Mouse (Mus musculus) liver, postnatal 0 days (tissue): ENCODE data around the gene Htr1b. TPM values are rescaled to one million over a fixed set of nuclear protein-coding genes. Genes with fewer than 3 reads are reported as not detected.
A peak's percentile ranks its signal among the peaks of the same experiment; 100 is the strongest.

Source experiments
- ATAC-seq: fragments of 200-750 bp; cut with Nextera tagmentation; 2 replicates; pipeline ENCODE4 v1.8.0; 2017; ENCODE audit warnings: mild to moderate bottlenecking, moderate library complexity
- DNase-seq: peaks from one replicate; pipeline ENCODE4 v3.0.0-alpha.2; 2016
- H3K27ac ChIP-seq: fragments of 300-500 bp; sonication (generic); 2 replicates; pipeline ENCODE4 v1.5.1; 2014; ENCODE audit warnings: antibody characterized with exemption, moderate library complexity, mild to moderate bottlenecking, low read depth
- H3K27me3 ChIP-seq: fragments of 300-500 bp; sonication (generic); 2 replicates; pipeline ENCODE4 v1.6.1; 2014; ENCODE audit warnings: low read length, control low read depth, mixed read lengths; ENCODE audit not compliant: insufficient read depth
- H3K36me3 ChIP-seq: fragments of 300-500 bp; sonication (generic); replicated peaks from 2 replicates; pipeline ENCODE4 v1.6.1; 2014; ENCODE audit warnings: mild to moderate bottlenecking, control low read depth, low read length, moderate library complexity, mixed read lengths; ENCODE audit not compliant: insufficient read depth
- H3K4me1 ChIP-seq: fragments of 300-500 bp; sonication (generic); 2 replicates; pipeline ENCODE4 v1.6.1; 2014; ENCODE audit warnings: antibody characterized with exemption, mild to moderate bottlenecking, control low read depth; ENCODE audit not compliant: insufficient read depth
- H3K4me2 ChIP-seq: fragments of 300-500 bp; sonication (generic); 2 replicates; pipeline ENCODE4 v1.6.1; 2014; ENCODE audit warnings: low read depth, mild to moderate bottlenecking, low read length, moderate library complexity, mixed read lengths
- H3K4me3 ChIP-seq: fragments of 300-500 bp; sonication (generic); 2 replicates; pipeline ENCODE4 v1.5.1; 2014; ENCODE audit warnings: low read depth, low read length
- H3K9ac ChIP-seq: fragments of 300-500 bp; sonication (generic); replicated peaks from 2 replicates; pipeline ENCODE4 v1.6.1; 2014; ENCODE audit warnings: mild to moderate bottlenecking, moderate library complexity
- H3K9me3 ChIP-seq: fragments of 300-500 bp; sonication (generic); 2 replicates; pipeline ENCODE4 v1.6.1; 2016; ENCODE audit warnings: mild to moderate bottlenecking, control low read depth, low read length, mixed read lengths
- CTCF ChIP-seq: sonication (generic); IDR thresholded peaks from 2 replicates; pipeline ENCODE4 v1.5.1; 2016; ENCODE audit warnings: antibody characterized with exemption, low read depth
- EP300 ChIP-seq: IDR thresholded peaks from 2 replicates; pipeline ENCODE4 v1.6.1; 2016; ENCODE audit warnings: antibody characterized with exemption, low read depth, mild to moderate bottlenecking
- WGBS: fragments of 180-500 bp; shearing (Covaris S2); extraction: QIAGEN DNeasy Blood & Tissue Kit; methylation state at CpG from one replicate; pipeline ENCODE4 v1.1.7; 2014; ENCODE audit not compliant: insufficient replicate concordance; 5-methylcytosine and 5-hydroxymethylcytosine counted together
- polyA plus RNA-seq: library from polyadenylated mRNA; unstranded; fragments of >200 nt; fragmentation: Nextera tagmentation; extraction: Ambion mirVana; gene quantifications from 2 replicates; pipeline ENCODE4 v1.2.1, GENCODE M21; 2015

Htr1b gene
- not detected in 2 replicates for polyA plus RNA-seq

DNA sequence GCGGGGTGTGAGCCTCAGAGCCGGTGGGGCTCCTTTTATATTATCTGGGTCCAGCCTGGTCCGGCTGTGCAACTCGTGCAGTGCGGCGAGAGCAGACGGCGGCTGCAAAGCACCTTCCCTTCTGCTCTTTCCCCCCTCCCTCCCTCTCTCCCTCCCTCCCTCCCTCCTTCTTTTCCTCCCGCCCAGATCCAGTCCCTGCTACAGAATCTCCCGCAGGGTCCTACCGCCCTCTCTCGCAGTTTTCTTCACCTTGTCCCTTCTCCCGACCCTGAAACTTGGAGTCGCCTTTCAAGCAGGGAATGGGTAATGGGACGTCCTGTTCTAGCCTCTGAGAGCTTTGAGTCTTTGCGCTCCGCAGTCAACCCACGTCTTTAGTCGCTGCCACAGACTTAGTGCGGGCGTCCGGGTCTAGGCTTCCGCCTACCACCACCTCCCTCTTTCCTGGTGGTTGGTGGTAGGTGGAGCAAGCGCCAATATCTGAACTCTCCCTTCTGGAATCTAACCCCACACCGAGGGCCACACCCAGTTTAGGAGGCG is at the start of gene Htr1b:
Gene Htr1b, minus strand, starts transcription at position 392 of the 537 bp plus-strand sequence.
- 0% methylated on average over 23 of the region's 26 CpGs for WGBS
- Histone ChIP-seq H3K4me1 (0 out of 2 replicates have a peak, but pooled peaks cover 2% of the 10 kb centered on the region), H3K27me3 (peaks cover 45% of the 10 kb centered on the region), H3K4me2 (peak within 1 kb of the TSS; percentile 66), H3K4me3 (peak within 1 kb of the TSS; percentile 30), H3K9me3 (no peaks in the 10 kb centered on the region), H3K9ac (no peak within 1 kb of the TSS), H3K36me3 (no peaks in the 10 kb centered on the region), H3K27ac (no peak within 1 kb of the TSS)
- ATAC-seq (no peak), DNase-seq (no peak)
- no peak for TF ChIP-seq CTCF
- no peak for TF ChIP-seq EP300

DNA sequence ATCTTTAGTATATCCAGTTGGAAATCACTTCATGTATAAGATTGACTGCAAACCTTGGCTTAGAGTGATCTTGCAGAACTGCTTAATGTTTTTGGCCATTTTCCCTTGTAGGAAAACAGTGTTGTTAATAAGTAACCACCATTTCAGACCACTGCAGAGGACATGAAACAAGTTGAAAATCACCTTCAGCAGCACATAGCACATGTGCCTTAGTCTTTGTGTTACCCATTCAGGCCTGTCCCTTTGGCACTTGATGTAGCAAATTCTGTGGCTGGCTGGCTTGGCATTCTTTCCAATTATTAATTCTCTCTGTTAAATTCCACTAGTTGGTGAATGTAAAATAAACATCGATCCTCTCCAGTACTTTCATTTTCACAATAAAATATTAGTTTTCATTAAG is 43.1 kb upstream of the Htr1b start:
- TF ChIP-seq CTCF (no peak), EP300 (no peak)
- WGBS = 71% methylated on average over 1 of the region's 1 CpGs
- no peak overlapping the region for H3K27ac ChIP-seq

DNA sequence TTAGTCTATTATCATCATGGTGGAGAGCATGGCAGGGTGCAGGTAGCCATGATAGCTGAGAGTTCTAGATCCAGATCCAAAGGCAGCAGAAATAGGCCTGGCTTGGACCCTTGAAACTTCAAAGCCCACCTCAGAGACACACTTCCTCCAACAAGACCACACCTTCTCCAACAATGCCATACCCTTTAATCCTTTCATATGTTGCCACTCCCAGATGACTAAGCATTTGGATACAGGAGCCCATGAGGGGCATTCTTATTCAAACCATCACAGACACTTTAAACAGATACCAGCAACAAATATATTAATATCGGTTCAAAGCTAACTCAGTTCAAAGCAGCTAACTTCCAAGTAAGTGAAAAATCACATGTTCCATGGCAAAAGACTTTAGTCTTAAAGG is 3.9 kb upstream of the Htr1b start:
- Histone ChIP-seq H3K36me3 (no peaks in the 10 kb centered on the region), H3K9ac (no peak overlapping the region), H3K27me3 (peaks cover 26% of the 10 kb centered on the region), H3K4me1 (no peaks in the 10 kb centered on the region), H3K4me2 (no peak overlapping the region), H3K9me3 (no peaks in the 10 kb centered on the region), H3K27ac (no peak overlapping the region), H3K4me3 (no peak overlapping the region)
- no peak for TF ChIP-seq EP300
- TF ChIP-seq CTCF = no peak
- no peak for DNase-seq
- WGBS = 83% methylated on average over 1 of the region's 1 CpGs
- no peak for ATAC-seq

More for the DNA sequence above, 43.1 kb upstream of the Htr1b start:
- ATAC-seq (no peak), DNase-seq (no peak)
- Histone ChIP-seq H3K36me3 (no peaks in the 10 kb centered on the region), H3K27me3 (no peaks in the 10 kb centered on the region), H3K4me2 (no peak overlapping the region), H3K4me3 (no peak overlapping the region), H3K4me1 (no peaks in the 10 kb centered on the region), H3K9ac (no peak overlapping the region), H3K9me3 (no peaks in the 10 kb centered on the region)

DNA sequence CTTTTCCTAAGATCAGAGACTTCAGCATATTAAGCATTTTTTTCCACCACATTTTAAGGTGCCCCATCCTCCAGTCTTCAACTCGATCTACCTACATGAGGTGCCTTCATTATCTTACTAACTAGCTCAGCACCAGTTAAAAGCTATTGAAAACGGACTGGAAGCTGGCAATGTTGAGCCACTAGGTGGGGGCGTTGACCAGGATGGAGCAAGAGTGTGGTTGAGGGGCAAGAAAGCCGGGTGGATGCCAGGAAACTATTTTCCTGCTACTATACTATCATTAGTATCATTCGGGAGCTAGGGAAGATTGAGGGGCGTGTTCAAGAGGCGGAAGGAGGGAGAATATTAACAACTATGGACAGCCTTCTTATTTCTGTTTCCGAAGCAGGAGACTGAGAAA is 1.5 kb upstream of the Htr1b start:
- H3K27ac ChIP-seq = no peak overlapping the region
- ATAC-seq = no peak
- TF ChIP-seq CTCF (peak; percentile 46), EP300 (no peak)
- WGBS = 10% methylated on average over 8 of the region's 8 CpGs
- no peak overlapping the region for H3K4me2 ChIP-seq
- no peak overlapping the region for H3K4me3 ChIP-seq
- H3K9me3 ChIP-seq = no peaks in the 10 kb centered on the region
- DNase-seq = no peak
- 0 out of 2 replicates have a peak, but pooled peaks cover 2% of the 10 kb centered on the region for H3K4me1 ChIP-seq
- no peaks in the 10 kb centered on the region for H3K36me3 ChIP-seq
- no peak overlapping the region for H3K9ac ChIP-seq
- peaks cover 45% of the 10 kb centered on the region for H3K27me3 ChIP-seq

DNA sequence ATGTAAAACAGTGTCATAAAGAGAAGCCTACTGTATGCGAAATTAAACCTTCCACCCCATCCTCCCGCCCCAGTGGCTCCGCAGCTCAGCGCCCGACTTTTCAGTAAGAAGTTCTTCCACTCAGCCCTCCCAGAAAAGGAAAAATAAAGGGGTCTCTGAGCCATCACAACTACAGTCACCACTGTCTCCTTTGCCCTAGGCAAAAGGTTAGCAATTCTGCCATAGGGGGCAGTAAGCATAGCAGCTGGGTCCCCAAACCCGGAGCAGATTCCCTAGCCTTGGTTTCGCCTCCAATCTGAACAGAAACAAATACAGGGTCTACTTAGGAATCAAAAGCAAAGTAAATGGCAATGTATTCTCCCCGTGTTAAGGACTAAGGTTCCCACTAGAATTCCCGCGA is 535 bp upstream of the Htr1b start:
- Histone ChIP-seq H3K27me3 (peaks cover 45% of the 10 kb centered on the region), H3K4me1 (0 out of 2 replicates have a peak, but pooled peaks cover 2% of the 10 kb centered on the region), H3K27ac (no peak overlapping the region), H3K4me2 (no peak overlapping the region), H3K4me3 (no peak overlapping the region), H3K9ac (no peak overlapping the region), H3K9me3 (no peaks in the 10 kb centered on the region), H3K36me3 (no peaks in the 10 kb centered on the region)
- ATAC-seq (no peak), DNase-seq (no peak)
- TF ChIP-seq EP300 = no peak
- no peak for TF ChIP-seq CTCF
- WGBS = 2% methylated on average over 10 of the region's 10 CpGs

DNA sequence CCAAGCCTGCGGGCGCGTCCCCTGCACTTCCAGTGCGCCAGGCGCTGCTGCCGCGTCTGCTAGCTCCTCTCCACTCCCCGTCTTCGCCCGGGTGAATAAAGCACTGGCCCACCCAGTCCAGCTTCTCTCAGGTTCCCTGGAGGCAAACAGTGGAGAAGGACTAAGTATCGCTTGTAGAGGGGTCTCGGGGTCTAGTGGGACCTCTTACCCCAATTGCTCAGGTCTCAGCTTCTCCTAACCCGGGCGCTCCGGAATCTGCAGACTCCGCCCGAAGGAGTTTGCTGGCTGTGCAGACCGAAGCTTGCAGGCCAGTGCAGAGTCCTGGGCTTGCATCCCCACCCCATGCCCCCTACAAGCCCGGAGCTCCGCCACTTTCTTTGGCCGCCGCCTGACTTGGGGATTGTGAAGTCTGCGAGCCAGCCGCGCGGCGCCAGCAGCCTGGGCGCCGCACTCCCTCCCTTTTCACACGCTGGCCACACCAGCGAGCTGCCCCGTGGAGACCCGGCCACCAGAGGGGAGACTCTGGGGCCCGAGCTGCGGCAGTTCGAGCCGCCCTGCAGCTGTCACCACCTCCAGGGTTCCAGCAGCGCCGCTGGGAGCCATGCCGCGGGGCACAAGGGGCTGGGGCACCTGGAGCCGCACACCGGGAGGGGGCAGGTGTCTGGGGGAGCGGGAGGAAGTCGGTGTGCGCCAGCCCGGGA is 742 bp downstream of the Htr1b start:
- peak; percentile 14 for DNase-seq
- Histone ChIP-seq H3K36me3 (no peaks in the 10 kb centered on the region), H3K4me3 (peak overlapping the region; percentile 30), H3K9ac (no peak overlapping the region), H3K27ac (no peak overlapping the region), H3K4me2 (peak overlapping the region; percentile 66), H3K27me3 (peaks cover 45% of the 10 kb centered on the region), H3K4me1 (0 out of 2 replicates have a peak, but pooled peaks cover 2% of the 10 kb centered on the region), H3K9me3 (no peaks in the 10 kb centered on the region)
- WGBS = under 1% methylated on average over 44 of the region's 47 CpGs
- ATAC-seq = no peak; the same call in 1 of the 2 replicates
- TF ChIP-seq CTCF (no peak), EP300 (no peak)
